Mouse (Mus musculus): ENCODE measurements at regions not wholly inside any gene's neighbourhood (a gene's known extent, or its start where the extent isn't known, plus 50 kb on each side); places are given as distances from the start of the nearest gene placed in this dataset.

DNA sequence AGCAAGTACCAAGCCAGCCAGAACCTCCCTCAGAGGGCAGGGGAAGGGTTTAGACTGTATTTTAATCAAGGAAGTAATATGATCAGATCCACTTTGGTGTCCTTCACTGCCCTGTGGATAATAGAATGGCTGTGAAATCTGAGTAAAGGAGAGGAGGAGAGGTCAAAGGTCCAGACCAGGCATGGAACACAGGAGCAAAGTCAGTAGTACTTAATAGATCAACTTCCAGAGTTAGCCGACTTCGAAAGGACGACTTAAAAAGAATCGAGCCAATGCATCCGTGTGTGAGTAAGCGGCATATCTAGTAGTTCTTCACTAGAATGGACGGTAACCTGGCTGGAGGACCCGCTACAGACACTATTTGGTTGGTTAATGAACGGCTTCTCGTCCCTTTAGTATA lies 103.8 kb upstream of the Gm15217 start:
- Histone ChIP-seq H3K4me3 (ENCODE audit: low read depth, low read length) (no peak overlapping the region), H3K4me2 (replicated peaks; ENCODE audit: low read depth, low read length) (no peak overlapping the region), H3K36me3 (ENCODE audit: control insufficient read depth, insufficient read depth, low read length) (no peaks in the 10 kb centered on the region), H3K9ac (replicated peaks; ENCODE audit: low read depth, low read length) (no peak overlapping the region), H3K27ac (ENCODE audit: low read length) (no peak overlapping the region), H3K4me1 (ENCODE audit: control insufficient read depth, insufficient read depth, low read length) (no peaks in the 10 kb centered on the region), H3K9me3 (ENCODE audit: control insufficient read depth, low read depth, low read length) (no peaks in the 10 kb centered on the region), H3K27me3 (ENCODE audit: control insufficient read depth, insufficient read depth, low read length) (no peaks in the 10 kb centered on the region)
- no peak for ATAC-seq (ENCODE audit: insufficient number of reproducible peaks, insufficient read depth, low FRiP score, low read depth)
- 89% methylated on average over 10 of the region's 10 CpGs for WGBS

GRCm38 (mm10) chr14:46276926-46277831 lies 102.0 kb upstream of the Gm15217 start:
- Histone ChIP-seq H3K36me3 (ENCODE audit: control insufficient read depth, insufficient read depth, low read length) (no peaks in the 10 kb centered on the region), H3K27ac (ENCODE audit: low read length) (no peak overlapping the region), H3K27me3 (ENCODE audit: control insufficient read depth, insufficient read depth, low read length) (no peaks in the 10 kb centered on the region), H3K9ac (replicated peaks; ENCODE audit: low read depth, low read length) (no peak overlapping the region), H3K4me2 (replicated peaks; ENCODE audit: low read depth, low read length) (no peak overlapping the region), H3K4me3 (ENCODE audit: low read depth, low read length) (no peak overlapping the region), H3K9me3 (ENCODE audit: control insufficient read depth, low read depth, low read length) (no peaks in the 10 kb centered on the region), H3K4me1 (ENCODE audit: control insufficient read depth, insufficient read depth, low read length) (no peaks in the 10 kb centered on the region)
- no peak for ATAC-seq (ENCODE audit: insufficient number of reproducible peaks, insufficient read depth, low FRiP score, low read depth)
- 83% methylated on average over 6 of the region's 6 CpGs for WGBS

GRCm38 (mm10) chr14:46277832-46278611 lies 101.2 kb upstream of the Gm15217 start:
- no peak for ATAC-seq (ENCODE audit: insufficient number of reproducible peaks, insufficient read depth, low FRiP score, low read depth)
- no peaks in the 10 kb centered on the region for H3K4me1 ChIP-seq (ENCODE audit: control insufficient read depth, insufficient read depth, low read length)
- no peaks in the 10 kb centered on the region for H3K9me3 ChIP-seq (ENCODE audit: control insufficient read depth, low read depth, low read length)
- H3K9ac ChIP-seq (replicated peaks; ENCODE audit: low read depth, low read length), result no peak overlapping the region
- no peaks in the 10 kb centered on the region for H3K27me3 ChIP-seq (ENCODE audit: control insufficient read depth, insufficient read depth, low read length)
- H3K4me3 ChIP-seq (ENCODE audit: low read depth, low read length), result no peak overlapping the region
- 88% methylated on average over 9 of the region's 9 CpGs for WGBS
- no peaks in the 10 kb centered on the region for H3K36me3 ChIP-seq (ENCODE audit: control insufficient read depth, insufficient read depth, low read length)
- no peak overlapping the region for H3K4me2 ChIP-seq (replicated peaks; ENCODE audit: low read depth, low read length)
- no peak overlapping the region for H3K27ac ChIP-seq (ENCODE audit: low read length)

DNA sequence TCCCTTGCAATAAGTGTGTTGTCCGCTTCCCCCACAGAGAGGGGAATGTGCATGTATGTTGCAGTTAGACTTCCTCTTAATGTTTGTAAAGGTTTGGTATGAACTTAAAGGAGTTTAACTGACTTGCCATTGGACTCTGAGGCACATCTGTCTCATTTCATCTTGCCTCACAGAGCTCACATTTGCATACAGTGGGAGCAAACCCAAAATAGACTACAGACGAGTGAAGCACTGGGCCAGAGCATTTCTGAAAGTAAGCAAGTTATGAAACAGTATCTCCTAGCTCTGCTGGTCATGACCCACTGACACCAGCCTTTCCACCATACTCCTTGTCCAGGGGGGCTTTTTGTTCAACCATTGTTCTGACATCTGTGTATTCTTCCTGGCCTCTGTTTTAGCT lies 86.8 kb upstream of the Gm15217 start:
- H3K9ac ChIP-seq (replicated peaks; ENCODE audit: low read depth, low read length), result no peak overlapping the region
- H3K27me3 ChIP-seq (ENCODE audit: control insufficient read depth, insufficient read depth, low read length), result no peaks in the 10 kb centered on the region
- no peak overlapping the region for H3K4me3 ChIP-seq (ENCODE audit: low read depth, low read length)
- no peaks in the 10 kb centered on the region for H3K36me3 ChIP-seq (ENCODE audit: control insufficient read depth, insufficient read depth, low read length)
- H3K4me2 ChIP-seq (replicated peaks; ENCODE audit: low read depth, low read length), result no peak overlapping the region
- no peaks in the 10 kb centered on the region for H3K9me3 ChIP-seq (ENCODE audit: control insufficient read depth, low read depth, low read length)
- H3K4me1 ChIP-seq (ENCODE audit: control insufficient read depth, insufficient read depth, low read length), result 0 out of 2 replicates have a peak, but pooled peaks cover 4% of the 10 kb centered on the region
- peak overlapping the region; percentile 39; the same call in 1 of the 2 replicates for H3K27ac ChIP-seq (ENCODE audit: low read length)
- no peak for ATAC-seq (ENCODE audit: insufficient number of reproducible peaks, insufficient read depth, low FRiP score, low read depth)
- WGBS, result 51% methylated on average over 2 of the region's 2 CpGs

- no peak overlapping the region for H3K4me2 ChIP-seq (replicated peaks; ENCODE audit: low read depth, low read length)
- no peak for ATAC-seq (ENCODE audit: insufficient number of reproducible peaks, insufficient read depth, low FRiP score, low read depth)
Observed at GRCm38 (mm10) chr14:46296275-46296674, 82.9 kb upstream of the Gm15217 start.

DNA sequence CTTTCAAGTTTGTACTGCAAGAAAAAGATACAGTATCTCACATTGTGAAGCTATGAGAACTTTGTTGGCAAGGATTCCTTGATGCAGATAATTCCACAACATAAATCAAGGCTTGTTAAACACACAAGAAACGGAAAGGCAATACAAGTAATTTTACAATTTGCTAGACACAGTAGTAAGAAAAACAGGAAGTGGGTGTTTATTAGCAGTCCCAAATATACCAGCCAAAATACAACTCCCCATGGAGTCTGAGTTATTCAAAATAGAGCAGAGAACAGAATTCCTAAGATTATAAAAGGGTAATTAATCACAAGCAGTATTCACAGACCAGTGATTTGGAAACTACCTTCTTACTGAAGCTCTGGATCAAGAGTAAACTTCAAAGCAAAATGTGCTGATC lies 78.7 kb upstream of the Gm15217 start:
- 27% methylated on average over 1 of the region's 1 CpGs for WGBS
- Histone ChIP-seq H3K27ac (ENCODE audit: low read length) (no peak overlapping the region), H3K9me3 (ENCODE audit: control insufficient read depth, low read depth, low read length) (no peaks in the 10 kb centered on the region), H3K4me3 (ENCODE audit: low read depth, low read length) (no peak overlapping the region), H3K4me1 (ENCODE audit: control insufficient read depth, insufficient read depth, low read length) (peaks cover 4% of the 10 kb centered on the region), H3K9ac (replicated peaks; ENCODE audit: low read depth, low read length) (no peak overlapping the region), H3K36me3 (ENCODE audit: control insufficient read depth, insufficient read depth, low read length) (no peaks in the 10 kb centered on the region), H3K27me3 (ENCODE audit: control insufficient read depth, insufficient read depth, low read length) (no peaks in the 10 kb centered on the region), H3K4me2 (replicated peaks; ENCODE audit: low read depth, low read length) (no peak overlapping the region)
- ATAC-seq (ENCODE audit: insufficient number of reproducible peaks, insufficient read depth, low FRiP score, low read depth), result no peak

More at GRCm38 (mm10) chr14:46296275-46296674, 82.9 kb upstream of the Gm15217 start:
- H3K27me3 ChIP-seq (ENCODE audit: control insufficient read depth, insufficient read depth, low read length), result no peaks in the 10 kb centered on the region
- no peaks in the 10 kb centered on the region for H3K36me3 ChIP-seq (ENCODE audit: control insufficient read depth, insufficient read depth, low read length)
- H3K9me3 ChIP-seq (ENCODE audit: control insufficient read depth, low read depth, low read length), result no peaks in the 10 kb centered on the region
- peaks cover 4% of the 10 kb centered on the region; the same call in 1 of the 2 replicates for H3K4me1 ChIP-seq (ENCODE audit: control insufficient read depth, insufficient read depth, low read length)
- no peak overlapping the region for H3K27ac ChIP-seq (ENCODE audit: low read length)
- H3K4me3 ChIP-seq (ENCODE audit: low read depth, low read length), result no peak overlapping the region
- no peak overlapping the region for H3K9ac ChIP-seq (replicated peaks; ENCODE audit: low read depth, low read length)

DNA sequence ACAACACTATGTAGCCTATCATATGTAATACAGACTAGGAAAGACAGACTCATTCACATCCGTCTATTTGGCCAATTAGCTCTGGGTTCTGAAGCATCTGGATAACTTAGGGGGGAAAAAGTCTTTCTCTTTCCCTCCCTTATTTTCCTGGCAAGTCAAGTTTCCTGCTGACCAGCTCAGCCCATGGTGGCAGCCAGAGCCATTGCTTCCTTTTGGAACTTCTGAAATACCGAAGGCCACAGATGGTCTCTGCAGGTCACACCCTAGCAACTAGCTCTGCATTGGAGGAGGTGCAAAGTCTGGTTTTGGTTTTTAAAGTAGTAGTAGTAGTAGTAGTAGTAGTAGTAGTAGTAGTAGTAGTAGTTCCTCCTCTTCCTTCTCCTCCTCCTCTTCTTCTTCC lies 76.6 kb upstream of the Gm15217 start:
- no peaks in the 10 kb centered on the region for H3K9me3 ChIP-seq (ENCODE audit: control insufficient read depth, low read depth, low read length)
- H3K4me1 ChIP-seq (ENCODE audit: control insufficient read depth, insufficient read depth, low read length), result peaks cover 13% of the 10 kb centered on the region
- WGBS, result 93% methylated on average over 2 of the region's 2 CpGs
- H3K27ac ChIP-seq (ENCODE audit: low read length), result no peak overlapping the region
- no peaks in the 10 kb centered on the region for H3K27me3 ChIP-seq (ENCODE audit: control insufficient read depth, insufficient read depth, low read length)
- no peak overlapping the region for H3K9ac ChIP-seq (replicated peaks; ENCODE audit: low read depth, low read length)
- H3K4me2 ChIP-seq (replicated peaks; ENCODE audit: low read depth, low read length), result no peak overlapping the region
- ATAC-seq (ENCODE audit: insufficient number of reproducible peaks, insufficient read depth, low FRiP score, low read depth), result no peak
- no peak overlapping the region for H3K4me3 ChIP-seq (ENCODE audit: low read depth, low read length)
- no peaks in the 10 kb centered on the region for H3K36me3 ChIP-seq (ENCODE audit: control insufficient read depth, insufficient read depth, low read length)

DNA sequence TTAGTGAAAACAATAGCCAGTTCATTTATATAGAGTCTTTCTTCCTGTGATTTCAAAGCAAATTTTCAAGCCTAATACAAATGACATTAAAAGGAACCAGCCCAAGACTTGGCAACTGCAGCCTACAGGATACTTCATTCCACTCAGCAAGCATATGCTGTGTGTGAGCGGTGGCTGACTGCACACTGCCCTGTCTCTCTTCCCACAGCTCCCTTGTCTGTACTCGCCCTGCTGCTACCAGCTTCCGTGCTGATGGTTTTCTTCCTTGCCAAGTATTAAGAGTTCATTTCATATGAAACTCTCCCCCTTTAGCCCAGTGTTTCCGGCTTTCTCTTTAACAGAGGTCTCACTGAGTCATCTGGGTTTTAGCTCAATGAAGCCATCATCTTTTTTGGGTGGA lies 73.9 kb upstream of the Gm15217 start:
- Histone ChIP-seq H3K27me3 (ENCODE audit: control insufficient read depth, insufficient read depth, low read length) (no peaks in the 10 kb centered on the region), H3K9ac (replicated peaks; ENCODE audit: low read depth, low read length) (no peak overlapping the region), H3K4me1 (ENCODE audit: control insufficient read depth, insufficient read depth, low read length) (peaks cover 13% of the 10 kb centered on the region), H3K27ac (ENCODE audit: low read length) (no peak overlapping the region), H3K9me3 (ENCODE audit: control insufficient read depth, low read depth, low read length) (no peaks in the 10 kb centered on the region), H3K4me3 (ENCODE audit: low read depth, low read length) (no peak overlapping the region), H3K4me2 (replicated peaks; ENCODE audit: low read depth, low read length) (no peak overlapping the region), H3K36me3 (ENCODE audit: control insufficient read depth, insufficient read depth, low read length) (no peaks in the 10 kb centered on the region)
- ATAC-seq (ENCODE audit: insufficient number of reproducible peaks, insufficient read depth, low FRiP score, low read depth), result no peak
- WGBS, result 69% methylated on average over 4 of the region's 4 CpGs

Data from stomach, embryonic 14.5 days (tissue).